Mouse (Mus musculus) thymus, postnatal 25 days (tissue): ENCODE results near the gene Rtl3.

ENCODE experiments used
- DNase-seq: peaks from one replicate; pipeline ENCODE4 v3.0.0; 2022

Gene Rtl3

GRCm38 (mm10) chrX:106840409-106840808, at the start of gene Rtl3:
Gene Rtl3, minus strand, starts transcription at chrX:106840644.
- DNase-seq, result no peak

DNA sequence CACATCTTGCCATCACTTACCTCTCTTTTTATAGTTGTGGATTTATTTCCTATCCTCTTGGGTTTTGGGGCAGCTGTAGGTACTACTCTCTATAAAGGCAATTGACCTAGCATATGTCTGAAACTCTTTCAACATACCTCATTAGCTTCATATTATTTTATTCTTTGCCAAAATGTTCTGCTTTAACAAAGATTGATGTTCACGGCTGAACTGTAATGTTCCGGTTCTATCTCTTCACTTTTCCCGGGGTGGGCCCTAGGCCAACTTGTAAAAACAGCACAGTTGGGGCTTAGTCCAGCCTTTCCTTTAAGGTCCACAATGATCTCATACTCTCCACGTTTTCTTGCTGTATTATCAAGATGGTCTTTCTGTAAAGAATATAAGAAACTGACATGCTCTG, 31.9 kb upstream of the Rtl3 start:
- no peak for DNase-seq

DNA sequence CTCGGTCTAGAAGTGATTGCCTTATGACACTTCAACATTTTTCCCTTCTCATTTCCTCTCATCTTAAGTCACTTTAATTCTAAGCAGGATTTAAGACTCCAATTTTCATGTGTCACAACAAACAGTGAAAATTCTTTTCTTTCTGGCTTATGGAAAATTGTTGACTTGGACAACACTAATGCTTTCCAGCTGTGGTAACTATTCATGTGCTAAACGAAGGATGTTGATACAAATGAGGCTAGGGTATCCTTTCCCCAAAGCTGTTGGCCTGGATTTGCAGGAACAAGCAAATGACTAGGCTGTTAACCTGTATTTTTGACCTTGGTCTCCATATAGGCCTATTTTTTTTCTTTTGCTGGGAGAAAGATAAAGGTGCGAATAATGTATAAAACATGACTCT, 31.4 kb upstream of the Rtl3 start:
- DNase-seq, result no peak

GRCm38 (mm10) chrX:106871426-106871825, 31.0 kb upstream of the Rtl3 start:
- DNase-seq, result no peak

DNA sequence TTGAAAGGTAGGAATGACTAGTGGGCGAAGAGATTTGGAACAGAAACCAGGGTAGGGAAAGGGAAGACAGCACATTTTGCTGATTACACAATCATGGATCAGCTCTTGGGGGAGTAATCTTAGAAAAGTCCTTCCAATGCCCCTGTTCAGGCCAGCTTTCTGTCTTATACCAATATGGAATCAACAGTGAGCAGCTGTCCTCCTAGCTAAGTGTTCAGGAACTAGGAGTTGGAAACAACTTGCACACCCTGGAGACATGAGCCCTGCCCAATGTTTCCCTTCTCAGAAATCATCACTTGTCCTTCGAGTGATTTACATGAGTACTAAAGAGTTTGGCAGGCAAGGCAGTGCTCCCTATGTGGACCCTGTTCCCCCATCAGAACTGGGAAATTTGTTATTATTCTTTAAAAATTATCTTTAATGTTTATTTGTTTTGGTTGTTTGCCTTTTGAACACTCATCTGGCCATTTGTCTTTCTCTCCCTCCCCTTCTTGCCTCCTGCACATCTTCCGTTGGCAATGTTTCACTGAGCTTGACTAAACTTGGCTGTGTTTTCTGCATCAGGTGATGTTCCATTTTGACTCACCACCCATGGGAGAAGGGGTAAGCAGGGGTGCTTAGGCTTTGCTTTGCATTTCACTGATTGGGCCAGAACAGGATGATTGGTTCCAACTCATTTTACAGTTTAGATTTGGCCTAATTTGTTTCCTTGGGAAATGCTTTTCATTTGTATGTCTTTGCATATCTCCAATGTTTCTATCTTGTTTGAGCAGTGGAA, 13.3 kb upstream of the Rtl3 start:
- no peak for DNase-seq

GRCm38 (mm10) chrX:106839591-106839990, 853 bp downstream of the Rtl3 start:
- DNase-seq, result no peak

DNA sequence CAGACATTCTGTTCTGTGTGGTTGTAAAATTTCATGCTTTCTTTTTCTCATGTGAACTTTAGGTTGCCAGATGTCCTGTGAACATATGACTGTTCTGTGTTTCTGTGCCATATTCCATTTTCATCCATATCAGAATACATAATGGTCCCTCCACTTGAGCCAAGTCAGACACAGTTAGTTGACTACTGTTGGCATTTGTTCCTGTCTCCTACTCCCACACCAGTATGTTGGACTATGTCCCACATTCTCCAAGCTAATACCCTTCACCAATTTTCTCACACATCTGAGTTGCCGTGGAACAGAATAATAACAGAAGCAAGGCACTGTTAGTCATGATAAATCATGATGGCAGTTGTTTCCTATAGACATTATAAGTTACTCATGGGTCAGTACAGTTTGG, 9.9 kb downstream of the Rtl3 start:
- peak; percentile 25 for DNase-seq

GRCm38 (mm10) chrX:106809560-106810226, 30.8 kb downstream of the Rtl3 start:
- no peak for DNase-seq

GRCm38 (mm10) chrX:106804387-106804786, 36.1 kb downstream of the Rtl3 start:
- DNase-seq, result no peak

DNA sequence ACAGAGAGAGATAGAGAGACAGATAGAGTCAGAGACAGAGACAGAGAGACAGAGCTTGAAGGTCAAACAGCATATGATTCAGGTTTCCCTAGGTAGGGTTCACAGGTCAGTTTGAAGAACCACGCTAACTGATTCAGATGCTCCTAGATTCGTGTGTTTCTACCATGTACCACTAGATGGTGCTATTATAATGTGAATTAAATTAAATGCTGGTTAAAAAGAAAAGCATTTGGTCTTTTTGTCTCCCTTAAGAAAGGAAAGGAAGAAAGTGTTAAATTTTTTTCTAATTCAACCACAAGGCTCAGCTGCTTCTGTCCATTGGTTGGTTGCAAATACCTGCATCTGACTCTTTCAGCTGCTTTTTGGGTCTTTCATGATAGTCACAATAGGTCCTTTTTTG, 45.8 kb downstream of the Rtl3 start:
- no peak for DNase-seq
